Mouse (Mus musculus): Measurements from ENCODE around the gene 1600014C23Rik.
A peak's percentile ranks its signal among the peaks of the same experiment; 100 is the strongest.

The 1600014C23Rik gene

GRCm38 (mm10) chr17:45733735-45734301 lies at the start of gene 1600014C23Rik:
Gene 1600014C23Rik, minus strand, starts transcription at chr17:45733844.
- peak; percentile 92 for DNase-seq (ENCODE audit: low spot score in 2 of 2)

GRCm38 (mm10) chr17:45778446-45778845 lies 44.8 kb upstream of the 1600014C23Rik start:
- no peak for DNase-seq (ENCODE audit: low spot score in 2 of 2)

- no peak for DNase-seq (ENCODE audit: low spot score in 2 of 2)
These were observed 43.8 kb upstream of the 1600014C23Rik start for GRCm38 (mm10) chr17:45777431-45777830.

- DNase-seq (ENCODE audit: low spot score in 2 of 2): no peak
These were observed 42.5 kb upstream of the 1600014C23Rik start for GRCm38 (mm10) chr17:45776185-45776584.

GRCm38 (mm10) chr17:45775468-45775867 lies 41.8 kb upstream of the 1600014C23Rik start:
- DNase-seq (ENCODE audit: low spot score in 2 of 2): no peak

- DNase-seq (ENCODE audit: low spot score in 2 of 2): no peak
These were observed 38.9 kb upstream of the 1600014C23Rik start for GRCm38 (mm10) chr17:45772566-45772965.

- no peak for DNase-seq (ENCODE audit: low spot score in 2 of 2)
These were observed 38.5 kb upstream of the 1600014C23Rik start for GRCm38 (mm10) chr17:45772096-45772495.

- peak; percentile 43 to 45 for DNase-seq (ENCODE audit: low spot score in 2 of 2)
These were observed 36.8 kb upstream of the 1600014C23Rik start for GRCm38 (mm10) chr17:45770441-45770840.

GRCm38 (mm10) chr17:45769821-45770220 lies 36.2 kb upstream of the 1600014C23Rik start:
- DNase-seq (ENCODE audit: low spot score in 2 of 2): no peak

GRCm38 (mm10) chr17:45767536-45768146 lies 34.0 kb upstream of the 1600014C23Rik start:
- DNase-seq (ENCODE audit: low spot score in 2 of 2): no peak

GRCm38 (mm10) chr17:45766735-45767535 lies 33.3 kb upstream of the 1600014C23Rik start:
- DNase-seq (ENCODE audit: low spot score in 2 of 2): peak; percentile 90 to 92

- DNase-seq (ENCODE audit: low spot score in 2 of 2): peak; percentile 45 to 57
These were observed 32.3 kb upstream of the 1600014C23Rik start for GRCm38 (mm10) chr17:45765914-45766313.

GRCm38 (mm10) chr17:45763188-45763587 lies 29.5 kb upstream of the 1600014C23Rik start:
- no peak for DNase-seq (ENCODE audit: low spot score in 2 of 2)

- DNase-seq (ENCODE audit: low spot score in 2 of 2): peak; percentile 42 to 45
These were observed 28.3 kb upstream of the 1600014C23Rik start for GRCm38 (mm10) chr17:45761902-45762301.

GRCm38 (mm10) chr17:45760965-45761645 lies 27.5 kb upstream of the 1600014C23Rik start:
- DNase-seq (ENCODE audit: low spot score in 2 of 2): peak; percentile 64

GRCm38 (mm10) chr17:45759751-45760150 lies 26.1 kb upstream of the 1600014C23Rik start:
- DNase-seq (ENCODE audit: low spot score in 2 of 2): no peak

GRCm38 (mm10) chr17:45758808-45759207 lies 25.2 kb upstream of the 1600014C23Rik start:
- no peak for DNase-seq (ENCODE audit: low spot score in 2 of 2)

GRCm38 (mm10) chr17:45757932-45758331 lies 24.3 kb upstream of the 1600014C23Rik start:
- no peak for DNase-seq (ENCODE audit: low spot score in 2 of 2)

- DNase-seq (ENCODE audit: low spot score in 2 of 2): no peak
These were observed 23.2 kb upstream of the 1600014C23Rik start for GRCm38 (mm10) chr17:45756831-45757230.

- DNase-seq (ENCODE audit: low spot score in 2 of 2): peak in 1 of 2 experiments; percentile 53
These were observed 22.7 kb upstream of the 1600014C23Rik start for GRCm38 (mm10) chr17:45756391-45756790.

GRCm38 (mm10) chr17:45754186-45754862 lies 20.7 kb upstream of the 1600014C23Rik start:
- DNase-seq (ENCODE audit: low spot score in 2 of 2): peak; percentile 95 to 96
